Mouse (Mus musculus) megakaryocyte-erythroid progenitor cell, adult 5-6 weeks (primary cell): Measurements from ENCODE around the gene Aph1c. TPM values are rescaled to one million over a fixed set of nuclear protein-coding genes. Genes with fewer than 3 reads are reported as not detected.
"Not testable (repeated sequence)": the region's sequence is repeated elsewhere in the genome, so short reads cannot be mapped to it uniquely, and the experiment has no call there.

ENCODE experiments used
- ATAC-seq: replicated peaks from 2 replicates; pipeline ENCODE4 v1.8.0; 2016; ENCODE audit warnings: mild to moderate bottlenecking, inconsistent platforms; ENCODE audit not compliant: severe bottlenecking, poor library complexity, low FRiP score, low TSS enrichment
- total RNA-seq, 2 experiments: library from RNA; stranded (forward) in 1 of 2; stranded (reverse) in 1 of 2; fragments of 200-1000, 215-1000 nt in 1 of 2; fragments of >200 nt in 1 of 2; fragmentation: Nextera tagmentation in 1 of 2; gene quantifications; 2 replicates each; pipeline ENCODE4 v1.2.3; 2014 to 2017

Aph1c gene
- total RNA-seq, 2 experiments from 2014 or later = 0.80 to 1.8 TPM

GRCm38 (mm10) chr9:66846822-66847221 is 12.3 kb upstream of the Aph1c start:
- no peak for ATAC-seq

- peak; percentile 64 for ATAC-seq
Observed at GRCm38 (mm10) chr9:66835097-66835480, 563 bp upstream of the Aph1c start.

GRCm38 (mm10) chr9:66833851-66834250 is 675 bp downstream of the Aph1c start:
- no peak for ATAC-seq

- ATAC-seq = no peak
Observed at GRCm38 (mm10) chr9:66832366-66832908, 2.1 kb downstream of the Aph1c start.

- no peak for ATAC-seq
Observed at GRCm38 (mm10) chr9:66825990-66826389, 8.5 kb downstream of the Aph1c start.

- 0 out of 2 replicates have a peak, but pooled peaks have one; percentile 51 for ATAC-seq
Observed at GRCm38 (mm10) chr9:66822255-66822654, 12.3 kb downstream of the Aph1c start.

- no peak for ATAC-seq
Observed at GRCm38 (mm10) chr9:66820996-66821395, 13.5 kb downstream of the Aph1c start.

- ATAC-seq = no peak
Observed at GRCm38 (mm10) chr9:66813392-66813791, 21.1 kb downstream of the Aph1c start.

DNA sequence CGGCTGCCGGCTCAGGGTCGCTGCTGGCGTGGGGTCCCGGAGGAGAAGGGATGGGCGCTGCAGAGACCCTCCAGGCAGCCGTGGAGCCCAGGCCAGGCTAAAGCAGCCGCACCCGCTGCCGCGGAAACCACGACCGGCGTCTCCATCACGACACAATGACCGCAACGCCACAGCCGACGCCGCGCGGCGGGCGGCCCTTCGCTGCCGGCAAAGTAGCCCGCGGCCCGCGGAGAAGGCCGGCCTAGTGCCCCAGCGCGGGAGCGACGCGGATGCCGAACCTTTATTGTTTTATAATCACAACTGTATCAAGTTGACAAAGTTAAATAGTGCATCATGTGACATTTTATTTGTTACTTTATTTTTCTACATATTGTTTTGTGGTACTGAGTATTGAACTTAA is 28.6 kb downstream of the Aph1c start:
- not testable (repeated sequence) for ATAC-seq

DNA sequence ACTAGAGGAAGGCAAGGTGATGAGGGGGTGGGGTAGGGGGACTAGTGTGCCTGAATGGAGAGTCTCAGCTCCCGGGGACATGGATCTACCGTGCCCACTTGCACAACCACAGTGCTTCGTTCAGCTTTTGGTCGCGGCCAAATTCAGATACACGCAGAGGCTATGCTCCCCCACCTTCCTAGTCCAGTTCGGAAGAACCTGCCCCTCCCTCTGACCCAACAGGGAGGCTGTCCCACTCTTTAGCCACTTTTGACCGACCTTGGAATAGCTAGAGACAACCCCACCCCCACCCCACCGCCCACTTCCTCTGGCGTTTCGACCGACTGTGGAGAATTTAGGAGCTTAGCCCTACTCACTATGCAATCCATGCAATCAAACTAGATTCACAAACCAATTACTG is 32.6 kb downstream of the Aph1c start:
- no peak for ATAC-seq

DNA sequence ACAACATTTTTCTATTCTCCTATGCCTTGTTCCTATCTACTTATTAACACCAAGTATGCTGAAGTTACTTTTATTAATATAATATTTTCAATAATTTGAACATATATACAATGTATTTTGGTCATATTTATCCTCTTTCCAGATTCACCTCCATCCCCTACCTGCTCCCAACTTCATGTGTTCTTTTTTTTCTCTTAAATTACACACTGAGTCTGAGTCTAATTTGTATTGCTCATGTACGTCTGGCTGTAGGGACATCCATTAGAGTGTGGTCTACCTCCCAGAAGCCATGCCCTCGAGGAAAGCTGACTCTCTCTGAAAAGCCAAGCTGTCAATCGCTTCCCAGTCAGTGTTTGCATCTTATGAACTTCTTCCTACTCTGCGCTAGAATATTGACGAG is 37.8 kb downstream of the Aph1c start, which contains the start of gene Gm10647:
Gene Gm10647 (plus strand): TSS at position 301 of the 400 bp plus-strand sequence.
- ATAC-seq = no peak

- ATAC-seq = peak; percentile 97
Observed at GRCm38 (mm10) chr9:66795464-66796324, 38.8 kb downstream of the Aph1c start, which contains the start of gene Aph1b. Gene Aph1b, minus strand, starts transcription at chr9:66795490.

DNA sequence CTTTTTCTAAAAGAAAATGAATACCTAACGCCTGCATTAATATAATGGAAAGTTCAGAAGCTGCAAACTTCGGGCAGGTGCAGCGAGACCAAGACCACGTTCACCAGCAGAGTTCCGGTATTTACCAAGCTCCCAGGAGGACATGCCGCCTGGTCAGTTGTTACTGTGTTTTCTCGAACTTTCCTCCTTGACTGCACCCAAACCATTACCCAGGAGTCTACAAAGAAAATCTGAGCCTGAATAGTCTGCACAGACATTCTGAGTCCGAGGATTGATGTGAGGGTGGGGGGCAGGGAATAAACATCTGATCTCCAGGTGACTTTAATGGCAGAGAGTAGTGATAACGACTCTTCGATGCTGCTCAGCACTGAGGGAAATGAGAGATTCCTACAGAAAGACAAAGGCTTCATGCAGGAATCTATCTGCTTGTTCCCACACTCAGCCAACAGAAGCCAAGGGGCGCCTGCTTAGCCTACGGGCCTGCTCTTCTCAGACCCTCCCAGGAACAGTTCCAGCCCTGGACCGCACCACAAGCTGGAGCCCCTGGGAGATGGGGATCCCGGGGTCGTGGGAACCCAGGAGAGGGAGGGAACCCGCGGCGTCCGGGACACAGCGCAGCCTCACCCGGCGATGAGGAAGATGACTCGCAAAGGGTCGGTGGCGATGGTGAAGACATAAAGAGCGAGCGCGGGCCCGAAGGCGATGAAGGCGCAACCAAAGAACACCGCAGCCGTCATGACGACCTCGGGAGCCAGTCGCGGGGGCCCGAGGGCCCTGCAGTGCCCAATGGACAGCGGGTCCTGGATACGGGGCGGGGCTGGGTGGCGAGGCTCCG is 39.7 kb downstream of the Aph1c start:
- ATAC-seq = no peak

GRCm38 (mm10) chr9:66787821-66788220 is 46.7 kb downstream of the Aph1c start:
- ATAC-seq = no peak

GRCm38 (mm10) chr9:66784552-66784951 is 50.0 kb downstream of the Aph1c start:
- peak; percentile 86 for ATAC-seq

DNA sequence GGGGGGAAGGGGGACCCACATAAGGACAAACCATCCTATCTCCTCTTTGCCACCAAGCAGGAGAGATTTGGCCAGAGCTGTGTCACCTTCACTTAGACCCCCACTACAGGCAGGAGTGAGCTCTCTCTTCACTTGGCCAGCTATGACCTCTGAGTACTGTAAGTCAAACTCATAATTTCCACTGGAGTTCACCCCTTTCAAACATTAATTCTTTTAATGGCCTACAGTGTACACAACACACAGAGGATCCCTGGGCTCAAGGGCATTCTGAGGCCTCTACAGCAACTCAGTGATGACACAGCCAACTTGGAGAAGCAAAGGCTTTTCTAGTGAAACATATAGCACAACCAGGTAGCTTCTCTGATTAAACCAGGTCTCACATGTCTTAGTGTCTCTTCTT is 63.8 kb downstream of the Aph1c start:
- no peak for ATAC-seq

- ATAC-seq = no peak
Observed at GRCm38 (mm10) chr9:66769275-66769674, 65.3 kb downstream of the Aph1c start.

DNA sequence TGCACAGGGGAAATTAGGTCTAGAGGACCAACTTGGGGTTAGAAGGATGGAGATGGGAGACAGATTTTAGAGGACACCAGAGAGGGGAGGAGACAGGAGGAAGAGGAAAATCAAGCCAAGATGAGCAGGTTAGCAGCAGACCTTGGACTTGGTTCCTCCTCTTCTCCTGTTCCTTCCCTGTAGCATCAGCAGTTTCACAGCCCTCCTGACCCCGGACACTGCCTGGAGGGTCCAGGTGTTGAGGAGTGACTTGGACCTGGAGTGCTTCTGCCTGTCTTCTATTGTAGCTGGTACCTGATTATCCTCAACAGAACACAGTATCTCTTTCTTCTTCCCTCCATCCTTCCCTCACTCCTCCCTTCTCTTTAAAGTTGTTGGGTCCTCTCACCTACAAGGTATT is 65.8 kb downstream of the Aph1c start:
- ATAC-seq = no peak
